Mouse (Mus musculus): ENCODE measurements around the gene Rrbp1. TPM values are rescaled to one million over a fixed set of nuclear protein-coding genes. Genes with fewer than 3 reads are reported as not detected.

Gene Rrbp1
- total RNA-seq, 2 experiments from 2014 or later = 86.8 to 90.1 TPM

GRCm38 (mm10) chr2:143962192-143962591, 48.9 kb downstream of the Rrbp1 start:
- DNase-seq (ENCODE audit: low spot score in 2 of 2) = no peak

- no peak for DNase-seq (ENCODE audit: low spot score in 2 of 2)
Measured at GRCm38 (mm10) chr2:143955746-143956145, 55.3 kb downstream of the Rrbp1 start.

- no peak for DNase-seq (ENCODE audit: low spot score in 2 of 2)
Measured at GRCm38 (mm10) chr2:143955004-143955403, 56.1 kb downstream of the Rrbp1 start.

GRCm38 (mm10) chr2:143953944-143954343, 57.1 kb downstream of the Rrbp1 start:
- DNase-seq (ENCODE audit: low spot score in 2 of 2) = no peak

DNA sequence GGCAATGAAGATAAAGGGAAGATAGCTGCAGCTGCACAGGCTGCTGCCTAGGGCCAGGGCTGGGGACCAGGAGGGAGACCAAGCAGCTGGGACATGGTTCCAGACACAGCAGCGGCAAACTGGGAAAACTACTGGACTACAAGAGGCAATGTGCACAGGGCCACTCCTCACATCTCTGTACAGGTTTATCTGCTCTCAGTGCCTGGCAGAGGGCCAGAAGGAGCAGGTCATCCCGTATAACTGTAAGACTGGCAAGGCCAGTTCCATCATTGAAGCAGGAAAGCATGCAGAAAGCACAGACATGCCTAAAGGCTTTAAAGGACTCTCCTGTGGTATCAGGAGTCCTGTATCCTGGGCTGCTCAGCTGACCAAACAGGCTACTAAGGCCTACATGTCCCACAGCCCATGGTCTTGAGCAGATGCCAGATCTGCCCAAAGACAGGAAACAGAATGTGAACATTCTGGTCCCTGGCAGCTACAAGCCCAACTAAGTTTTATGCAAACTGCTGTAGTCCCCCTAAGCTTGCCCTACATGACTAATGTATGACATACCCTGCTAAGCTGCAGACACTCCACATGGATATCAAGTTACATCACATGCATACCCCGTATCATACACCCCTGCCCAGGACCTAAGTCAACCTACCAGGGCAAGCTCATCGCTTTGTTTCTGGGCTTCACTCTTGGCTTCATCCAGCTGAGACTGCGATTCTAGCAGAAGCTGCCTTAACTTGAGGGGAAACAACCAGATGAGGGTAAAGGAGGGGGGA, 59.3 kb downstream of the Rrbp1 start:
- no peak for DNase-seq (ENCODE audit: low spot score in 2 of 2)

GRCm38 (mm10) chr2:143951028-143951420, 60.0 kb downstream of the Rrbp1 start:
- no peak for DNase-seq (ENCODE audit: low spot score in 2 of 2)

- DNase-seq (ENCODE audit: low spot score in 2 of 2) = no peak
Measured at GRCm38 (mm10) chr2:143950290-143951027, 60.6 kb downstream of the Rrbp1 start.

DNA sequence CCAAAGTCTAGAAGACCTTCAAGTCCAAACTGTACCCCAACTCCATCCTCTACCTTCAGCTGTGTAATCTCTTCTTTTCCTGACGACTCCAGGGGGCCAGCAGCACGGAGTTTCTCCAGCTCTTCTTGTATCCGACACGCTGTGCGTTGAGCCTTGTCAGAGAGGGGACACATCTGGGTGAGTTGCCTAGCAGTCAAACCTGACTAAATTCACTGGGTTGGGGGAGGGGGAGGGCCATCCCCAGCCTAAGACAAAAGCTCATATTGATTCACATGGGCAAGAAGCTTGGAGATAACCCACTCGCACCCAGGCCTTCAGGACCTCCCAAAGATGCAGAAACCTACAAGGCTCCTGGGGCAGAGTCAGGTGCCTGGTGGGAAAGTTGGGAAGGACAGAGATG, 61.8 kb downstream of the Rrbp1 start:
- DNase-seq (ENCODE audit: low spot score in 2 of 2) = no peak

DNA sequence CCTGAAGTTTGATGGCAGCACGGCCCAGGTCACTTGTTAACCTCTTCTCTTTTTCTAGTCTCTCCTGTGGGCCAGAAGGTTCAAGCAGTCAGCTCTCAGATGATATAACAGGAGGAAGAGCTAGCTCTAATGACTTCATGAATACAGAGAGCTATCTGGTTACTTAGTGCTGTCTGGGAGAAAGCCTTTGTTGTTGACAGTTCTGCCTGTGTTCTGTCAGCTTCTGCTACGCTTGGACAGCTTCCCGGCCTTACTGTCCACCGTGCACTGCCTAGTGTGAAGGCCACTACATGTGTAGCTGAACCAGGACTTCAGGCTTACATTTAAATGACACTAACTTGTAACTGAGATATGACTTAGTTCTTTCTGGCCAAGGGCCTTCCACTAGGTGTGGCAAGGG, 62.6 kb downstream of the Rrbp1 start:
- no peak for DNase-seq (ENCODE audit: low spot score in 2 of 2)

GRCm38 (mm10) chr2:143947981-143948380, 63.1 kb downstream of the Rrbp1 start:
- DNase-seq (ENCODE audit: low spot score in 2 of 2) = no peak

DNA sequence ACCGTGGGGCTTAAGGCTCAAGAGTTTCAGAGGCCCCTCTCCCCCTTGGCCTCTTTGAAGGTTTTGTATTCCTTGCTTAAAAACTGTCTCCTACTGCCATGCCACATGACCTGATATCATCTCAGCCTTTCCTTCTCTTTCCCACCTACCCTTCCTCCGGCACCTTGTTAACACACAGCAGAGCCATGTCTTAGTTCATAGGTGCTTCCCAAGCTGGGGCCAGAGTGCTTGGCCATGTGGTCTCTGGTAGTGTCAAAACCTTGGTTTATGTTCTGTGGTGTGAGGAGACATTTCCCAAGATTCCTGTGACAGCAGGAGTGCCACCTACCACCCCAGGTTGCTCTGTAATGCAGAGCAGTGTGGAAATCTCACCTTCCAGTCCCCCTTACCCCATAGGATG, 64.7 kb downstream of the Rrbp1 start:
- no peak for DNase-seq (ENCODE audit: low spot score in 2 of 2)

- no peak for DNase-seq (ENCODE audit: low spot score in 2 of 2)
Measured at GRCm38 (mm10) chr2:143945466-143946075, 65.5 kb downstream of the Rrbp1 start.

DNA sequence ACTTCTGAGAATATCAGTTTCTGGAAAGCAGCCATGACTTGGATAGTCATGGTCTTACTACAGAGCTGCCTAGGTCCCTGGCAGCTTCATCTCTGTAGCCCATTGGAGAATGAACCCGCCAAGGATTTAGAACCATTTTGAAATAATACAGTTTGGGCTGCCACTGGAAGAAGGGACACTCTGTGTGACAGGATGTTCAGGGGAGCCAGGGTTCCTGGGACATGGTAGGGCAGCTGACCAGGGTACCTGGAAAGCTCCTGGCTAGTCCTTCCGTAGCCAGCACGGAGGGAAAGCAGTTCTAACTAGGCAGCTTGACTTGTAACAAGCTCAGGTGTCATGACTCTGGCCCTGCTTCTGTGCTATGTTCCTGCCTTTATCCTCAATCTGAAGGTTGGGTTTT, 66.3 kb downstream of the Rrbp1 start:
- DNase-seq (ENCODE audit: low spot score in 2 of 2) = no peak

DNA sequence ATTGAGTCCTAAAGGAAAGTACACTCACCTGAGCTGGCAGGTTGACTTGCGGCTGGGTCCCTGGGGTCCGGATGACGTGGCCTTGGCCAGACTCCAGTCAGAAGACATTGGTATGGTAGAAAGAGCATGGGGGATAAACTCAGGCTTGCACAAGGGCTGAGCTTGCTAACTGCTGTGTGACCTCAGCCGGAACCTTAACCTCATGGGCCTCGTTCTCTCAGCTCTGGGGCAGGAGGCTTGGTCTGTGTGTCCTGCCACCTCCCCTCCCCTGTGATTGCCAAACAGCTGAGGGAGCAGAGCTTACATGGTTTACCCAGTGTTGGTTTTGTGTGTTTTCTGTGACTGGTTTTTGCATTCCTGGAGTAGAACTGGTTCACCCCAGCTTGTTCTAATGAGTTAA, 70.7 kb downstream of the Rrbp1 start:
- no peak for DNase-seq (ENCODE audit: low spot score in 2 of 2)

DNA sequence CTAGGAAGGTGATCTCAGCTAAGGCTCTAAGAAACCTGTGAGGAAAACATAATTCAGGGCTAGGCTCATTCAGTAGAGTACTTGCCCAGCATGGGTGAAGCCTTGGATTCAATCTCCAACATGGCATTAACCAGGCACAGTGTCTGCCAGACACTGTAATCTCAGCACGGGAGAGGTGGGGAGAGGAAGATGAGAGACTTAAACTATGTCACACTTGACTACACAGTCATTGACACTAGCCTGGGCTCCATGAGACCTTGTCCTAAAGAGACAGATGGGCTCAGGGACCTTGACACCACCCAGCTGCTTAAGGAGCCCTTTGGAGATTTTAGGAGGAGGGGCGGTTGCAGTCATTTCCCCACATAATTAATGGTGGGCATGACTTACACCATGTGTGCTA, 73.2 kb downstream of the Rrbp1 start:
- DNase-seq (ENCODE audit: low spot score in 2 of 2) = no peak

GRCm38 (mm10) chr2:143934439-143934838, 76.6 kb downstream of the Rrbp1 start:
- no peak for DNase-seq (ENCODE audit: low spot score in 2 of 2)

DNA sequence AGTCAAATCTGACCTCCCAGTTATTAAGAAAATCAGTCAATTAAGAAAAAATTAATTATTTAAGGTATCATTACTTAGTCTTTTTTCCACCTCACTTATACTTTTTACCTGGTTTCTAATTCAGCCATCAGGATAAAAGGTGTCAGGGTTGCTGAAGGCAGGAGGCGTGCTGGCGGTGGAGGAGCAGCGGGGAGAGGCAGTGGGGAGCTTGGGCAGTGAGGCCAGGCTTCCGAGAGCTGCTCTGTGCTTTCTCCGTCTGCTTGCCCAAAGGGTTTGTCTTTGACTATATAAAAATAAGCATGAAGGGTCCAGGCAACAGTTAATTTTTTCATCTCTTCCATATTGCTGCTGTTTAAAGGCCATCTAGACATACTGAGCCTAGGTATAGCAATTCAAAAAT, 77.5 kb downstream of the Rrbp1 start:
- DNase-seq (ENCODE audit: low spot score in 2 of 2) = no peak

GRCm38 (mm10) chr2:143932340-143932873, 78.7 kb downstream of the Rrbp1 start:
- DNase-seq (ENCODE audit: low spot score in 2 of 2) = no peak

GRCm38 (mm10) chr2:143929607-143930311, 81.3 kb downstream of the Rrbp1 start:
- DNase-seq (ENCODE audit: low spot score in 2 of 2) = no peak

DNA sequence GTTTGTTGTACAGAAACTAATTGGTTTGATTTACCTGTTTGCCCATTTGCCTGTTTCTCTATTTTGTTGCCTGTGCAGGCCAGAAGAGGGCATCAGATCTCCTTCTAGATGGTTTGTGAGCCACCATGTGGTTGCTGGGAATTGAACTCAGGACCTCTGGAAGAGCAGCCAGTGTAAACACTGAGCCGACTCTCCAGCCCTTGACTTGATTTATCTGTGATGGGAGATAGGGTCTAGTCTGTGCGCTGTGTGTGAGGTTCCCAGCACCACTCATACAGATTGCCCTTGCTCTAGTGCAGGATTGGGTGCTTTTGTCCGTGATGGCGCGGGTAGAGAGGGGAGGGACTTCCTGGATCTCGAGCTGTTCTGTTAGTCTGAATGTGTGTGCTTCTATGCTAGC, 85.2 kb downstream of the Rrbp1 start:
- no peak for DNase-seq (ENCODE audit: low spot score in 2 of 2)

- DNase-seq (ENCODE audit: low spot score in 2 of 2) = no peak
Measured at GRCm38 (mm10) chr2:143924085-143924484, 87.0 kb downstream of the Rrbp1 start.
